Mouse (Mus musculus): ENCODE results near the gene Zfp362. TPM values are rescaled to one million over a fixed set of nuclear protein-coding genes. Genes with fewer than 3 reads are reported as not detected.

The Zfp362 gene
- polyA plus RNA-seq, 1 experiment from 2014 or later = 29.8 TPM

GRCm38 (mm10) chr4:128740878-128741277, 65.0 kb downstream of the Zfp362 start:
- Histone ChIP-seq H3K9ac (ENCODE audit: low read depth, low read length) (no peak overlapping the region), H3K27ac (ENCODE audit: low read depth, low read length) (no peak overlapping the region), H3K36me3 (ENCODE audit: control insufficient read depth, insufficient read depth, low read length) (peaks cover 17% of the 10 kb centered on the region), H3K9me3 (ENCODE audit: control insufficient read depth, low read length) (no peaks in the 10 kb centered on the region), H3K27me3 (replicated peaks; ENCODE audit: control insufficient read depth, insufficient read depth, low read length) (no peaks in the 10 kb centered on the region), H3K4me3 (ENCODE audit: low read length) (no peak overlapping the region), H3K4me2 (ENCODE audit: low read length) (no peak overlapping the region), H3K4me1 (ENCODE audit: control insufficient read depth, insufficient read depth, low read depth, low read length) (peaks cover 36% of the 10 kb centered on the region)
- 58% methylated on average over 1 of the region's 1 CpGs for WGBS
- ATAC-seq = no peak

GRCm38 (mm10) chr4:128737825-128738610, 67.8 kb downstream of the Zfp362 start:
- Histone ChIP-seq H3K4me2 (ENCODE audit: low read length) (no peak overlapping the region), H3K9me3 (ENCODE audit: control insufficient read depth, low read length) (no peaks in the 10 kb centered on the region), H3K4me1 (ENCODE audit: control insufficient read depth, insufficient read depth, low read depth, low read length) (peaks cover 64% of the 10 kb centered on the region), H3K27me3 (replicated peaks; ENCODE audit: control insufficient read depth, insufficient read depth, low read length) (no peaks in the 10 kb centered on the region), H3K4me3 (ENCODE audit: low read length) (no peak overlapping the region), H3K36me3 (ENCODE audit: control insufficient read depth, insufficient read depth, low read length) (no peaks in the 10 kb centered on the region), H3K9ac (ENCODE audit: low read depth, low read length) (no peak overlapping the region), H3K27ac (ENCODE audit: low read depth, low read length) (peak overlapping the region; percentile 33; the same call in 1 of the 2 replicates)
- 47% methylated on average over 14 of the region's 14 CpGs for WGBS
- no peak for ATAC-seq

GRCm38 (mm10) chr4:128737137-128737589, 68.7 kb downstream of the Zfp362 start:
- WGBS = 3% methylated on average over 6 of the region's 6 CpGs

GRCm38 (mm10) chr4:128734721-128735671, 70.8 kb downstream of the Zfp362 start:
- H3K4me1 ChIP-seq (ENCODE audit: control insufficient read depth, insufficient read depth, low read depth, low read length) = peaks cover 71% of the 10 kb centered on the region
- peak overlapping the region; percentile 33 for H3K4me2 ChIP-seq (ENCODE audit: low read length)
- H3K27me3 ChIP-seq (replicated peaks; ENCODE audit: control insufficient read depth, insufficient read depth, low read length) = no peaks in the 10 kb centered on the region
- H3K27ac ChIP-seq (ENCODE audit: low read depth, low read length) = peak overlapping the region; percentile 67
- peak; percentile 14; the same call in 1 of the 2 replicates for ATAC-seq
- 50% methylated on average over 18 of the region's 18 CpGs for WGBS
- no peak overlapping the region for H3K4me3 ChIP-seq (ENCODE audit: low read length)
- peaks cover 4% of the 10 kb centered on the region; the same call in 1 of the 2 replicates for H3K36me3 ChIP-seq (ENCODE audit: control insufficient read depth, insufficient read depth, low read length)
- no peaks in the 10 kb centered on the region for H3K9me3 ChIP-seq (ENCODE audit: control insufficient read depth, low read length)
- H3K9ac ChIP-seq (ENCODE audit: low read depth, low read length) = 0 out of 2 replicates have a peak overlapping the region, but pooled peaks have one; percentile 32

More at GRCm38 (mm10) chr4:128737137-128737589, 68.7 kb downstream of the Zfp362 start:
- Histone ChIP-seq H3K4me2 (ENCODE audit: low read length) (peak overlapping the region; percentile 36), H3K4me1 (ENCODE audit: control insufficient read depth, insufficient read depth, low read depth, low read length) (peaks cover 58% of the 10 kb centered on the region), H3K9ac (ENCODE audit: low read depth, low read length) (peak overlapping the region; percentile 50), H3K27ac (ENCODE audit: low read depth, low read length) (peak overlapping the region; percentile 80), H3K4me3 (ENCODE audit: low read length) (no peak overlapping the region), H3K9me3 (ENCODE audit: control insufficient read depth, low read length) (no peaks in the 10 kb centered on the region), H3K27me3 (replicated peaks; ENCODE audit: control insufficient read depth, insufficient read depth, low read length) (no peaks in the 10 kb centered on the region), H3K36me3 (ENCODE audit: control insufficient read depth, insufficient read depth, low read length) (no peaks in the 10 kb centered on the region)
- peak; percentile 28 for ATAC-seq

- H3K4me2 ChIP-seq (ENCODE audit: low read length) = peak overlapping the region; percentile 33
- peak overlapping the region; percentile 32; the same call in 1 of the 2 replicates for H3K9ac ChIP-seq (ENCODE audit: low read depth, low read length)
- H3K36me3 ChIP-seq (ENCODE audit: control insufficient read depth, insufficient read depth, low read length) = peaks cover 4% of the 10 kb centered on the region; the same call in 1 of the 2 replicates
- peak; percentile 86 for ATAC-seq
- WGBS = 20% methylated on average over 5 of the region's 5 CpGs
- no peak overlapping the region for H3K4me3 ChIP-seq (ENCODE audit: low read length)
- H3K27me3 ChIP-seq (replicated peaks; ENCODE audit: control insufficient read depth, insufficient read depth, low read length) = no peaks in the 10 kb centered on the region
- peak overlapping the region; percentile 67 for H3K27ac ChIP-seq (ENCODE audit: low read depth, low read length)
- no peaks in the 10 kb centered on the region for H3K9me3 ChIP-seq (ENCODE audit: control insufficient read depth, low read length)
- H3K4me1 ChIP-seq (ENCODE audit: control insufficient read depth, insufficient read depth, low read depth, low read length) = peaks cover 79% of the 10 kb centered on the region
Measured at GRCm38 (mm10) chr4:128734217-128734616, 71.6 kb downstream of the Zfp362 start.

- WGBS = 27% methylated on average over 6 of the region's 6 CpGs
Measured at GRCm38 (mm10) chr4:128733496-128733895, 72.3 kb downstream of the Zfp362 start.

GRCm38 (mm10) chr4:128732794-128733193, 73.1 kb downstream of the Zfp362 start:
- Histone ChIP-seq H3K4me2 (ENCODE audit: low read length) (no peak overlapping the region), H3K36me3 (ENCODE audit: control insufficient read depth, insufficient read depth, low read length) (peaks cover 4% of the 10 kb centered on the region; the same call in 1 of the 2 replicates), H3K4me1 (ENCODE audit: control insufficient read depth, insufficient read depth, low read depth, low read length) (peaks cover 80% of the 10 kb centered on the region), H3K27ac (ENCODE audit: low read depth, low read length) (no peak overlapping the region), H3K4me3 (ENCODE audit: low read length) (no peak overlapping the region), H3K9me3 (ENCODE audit: control insufficient read depth, low read length) (no peaks in the 10 kb centered on the region), H3K27me3 (replicated peaks; ENCODE audit: control insufficient read depth, insufficient read depth, low read length) (no peaks in the 10 kb centered on the region), H3K9ac (ENCODE audit: low read depth, low read length) (no peak overlapping the region)
- 33% methylated on average over 5 of the region's 5 CpGs for WGBS
- ATAC-seq = no peak

More at GRCm38 (mm10) chr4:128733496-128733895, 72.3 kb downstream of the Zfp362 start:
- Histone ChIP-seq H3K9me3 (ENCODE audit: control insufficient read depth, low read length) (no peaks in the 10 kb centered on the region), H3K4me3 (ENCODE audit: low read length) (no peak overlapping the region), H3K27me3 (replicated peaks; ENCODE audit: control insufficient read depth, insufficient read depth, low read length) (no peaks in the 10 kb centered on the region), H3K36me3 (ENCODE audit: control insufficient read depth, insufficient read depth, low read length) (peaks cover 4% of the 10 kb centered on the region; the same call in 1 of the 2 replicates), H3K9ac (ENCODE audit: low read depth, low read length) (peak overlapping the region; percentile 33; the same call in 1 of the 2 replicates), H3K4me1 (ENCODE audit: control insufficient read depth, insufficient read depth, low read depth, low read length) (peaks cover 86% of the 10 kb centered on the region), H3K4me2 (ENCODE audit: low read length) (peak overlapping the region; percentile 33; the same call in 1 of the 2 replicates), H3K27ac (ENCODE audit: low read depth, low read length) (peak overlapping the region; percentile 64; the same call in 1 of the 2 replicates)
- ATAC-seq = no peak

- H3K4me1 ChIP-seq (ENCODE audit: control insufficient read depth, insufficient read depth, low read depth, low read length) = peaks cover 67% of the 10 kb centered on the region
- ATAC-seq = no peak
- no peak overlapping the region for H3K27ac ChIP-seq (ENCODE audit: low read depth, low read length)
- no peaks in the 10 kb centered on the region for H3K27me3 ChIP-seq (replicated peaks; ENCODE audit: control insufficient read depth, insufficient read depth, low read length)
- peaks cover 4% of the 10 kb centered on the region; the same call in 1 of the 2 replicates for H3K36me3 ChIP-seq (ENCODE audit: control insufficient read depth, insufficient read depth, low read length)
- WGBS = 24% methylated on average over 6 of the region's 6 CpGs
- peak overlapping the region; percentile 98 for H3K9ac ChIP-seq (ENCODE audit: low read depth, low read length)
- H3K9me3 ChIP-seq (ENCODE audit: control insufficient read depth, low read length) = no peaks in the 10 kb centered on the region
- H3K4me3 ChIP-seq (ENCODE audit: low read length) = peak overlapping the region; percentile 87
- H3K4me2 ChIP-seq (ENCODE audit: low read length) = peak overlapping the region; percentile 63
Measured at GRCm38 (mm10) chr4:128730271-128730670, 75.6 kb downstream of the Zfp362 start.
